Mouse (Mus musculus) CH12.LX (cell line): ENCODE data around the gene Naaladl1. TPM values are rescaled to one million over a fixed set of nuclear protein-coding genes. Genes with fewer than 3 reads are reported as not detected.

Experiments used
- DNase-seq: peaks from one replicate; pipeline ENCODE4 v3.0.0-alpha.2; 2013; ENCODE audit errors: extremely low read depth
- H3K27ac ChIP-seq: 2 replicates; pipeline ENCODE4 v1.5.1; 2012; ENCODE audit warnings: low read depth, mild to moderate bottlenecking, control low read depth, moderate library complexity; ENCODE audit not compliant: insufficient read depth
- H3K27me3 ChIP-seq: replicated peaks from 2 replicates; pipeline ENCODE3; 2012; ENCODE audit warnings: inconsistent platforms
- H3K36me3 ChIP-seq, 2 experiments: replicated peaks in 1 of 2; 2 replicates each; pipeline versions ENCODE3 to v1.6.1; 2012; ENCODE audit warnings: inconsistent platforms in 1 of 2, low read length in 1 of 2, mild to moderate bottlenecking in 1 of 2, mixed read lengths in 1 of 2, moderate library complexity in 1 of 2; ENCODE audit not compliant: control insufficient read depth in 1 of 2, insufficient read depth in 1 of 2
- H3K4me1 ChIP-seq, 2 experiments: 2 replicates each; pipeline ENCODE4 v1.6.1; 2012; ENCODE audit warnings: inconsistent platforms in 1 of 2, moderate library complexity in 1 of 2; ENCODE audit not compliant: insufficient read depth in 2 of 2, control insufficient read depth in 1 of 2
- H3K4me2 ChIP-seq: 2 replicates; pipeline ENCODE4 v1.6.1; 2012; ENCODE audit warnings: low read depth, mild to moderate bottlenecking, control low read depth; ENCODE audit not compliant: poor library complexity, insufficient read depth, severe bottlenecking
- H3K4me3 ChIP-seq, 3 experiments: fragments of 150-350 bp in 1 of 3; sonication (generic) in 1 of 3; replicated peaks in 1 of 3; 2 replicates each; pipeline versions ENCODE3 to v1.5.1; 2011 to 2012; ENCODE audit warnings: low read depth in 2 of 3, low read length in 2 of 3, mild to moderate bottlenecking in 2 of 3, moderate library complexity in 2 of 3, control low read depth in 1 of 3, improper control_type of control experiment in 1 of 3, inconsistent platforms in 1 of 3, mixed read lengths in 1 of 3; ENCODE audit not compliant: poor library complexity in 1 of 3
- H3K79me2 ChIP-seq: replicated peaks from 2 replicates; pipeline ENCODE4 v1.6.1; 2012; ENCODE audit warnings: mild to moderate bottlenecking, moderate library complexity; ENCODE audit not compliant: control insufficient read depth, poor library complexity, insufficient read depth, severe bottlenecking; ENCODE audit errors: extremely low read depth
- H3K9ac ChIP-seq: 2 replicates; pipeline ENCODE4 v1.6.1; 2012; ENCODE audit warnings: low read depth, mild to moderate bottlenecking, control low read depth, moderate library complexity; ENCODE audit not compliant: insufficient read depth
- H3K9me3 ChIP-seq: replicated peaks from 2 replicates; pipeline ENCODE3; 2012; ENCODE audit warnings: low read length, inconsistent platforms, mixed read lengths
- BHLHE40 ChIP-seq: IDR thresholded peaks from 2 replicates; pipeline ENCODE4 v1.6.1; 2011; ENCODE audit warnings: mild to moderate bottlenecking, low read depth, low read length, improper control_type of control experiment
- CHD1 ChIP-seq: IDR thresholded peaks from 2 replicates; pipeline ENCODE4 v1.6.1; 2012; ENCODE audit warnings: low read depth, low read length, improper control_type of control experiment, inconsistent platforms
- CHD2 ChIP-seq: IDR thresholded peaks from 2 replicates; pipeline ENCODE4 v1.6.1; 2011; ENCODE audit warnings: low read length, improper control_type of control experiment
- E2F4 ChIP-seq: IDR thresholded peaks from 2 replicates; pipeline ENCODE4 v1.6.1; 2011; ENCODE audit warnings: low read depth, low read length, improper control_type of control experiment; ENCODE audit not compliant: insufficient replicate concordance
- ELF1 ChIP-seq: IDR thresholded peaks from 2 replicates; pipeline ENCODE4 v1.6.1; 2014; ENCODE audit warnings: low read depth, mild to moderate bottlenecking, inconsistent platforms, low read length, improper control_type of control experiment
- EP300 ChIP-seq: IDR thresholded peaks from 2 replicates; pipeline ENCODE4 v1.6.1; 2011; ENCODE audit warnings: low read length, improper control_type of control experiment
- ETS1 ChIP-seq: conservative IDR thresholded peaks from 2 replicates; pipeline ENCODE4 v1.6.1; 2012; ENCODE audit warnings: low read depth, mild to moderate bottlenecking, inconsistent platforms, low read length, improper control_type of control experiment, moderate library complexity
- GABPA ChIP-seq: IDR thresholded peaks from 2 replicates; pipeline ENCODE4 v1.6.1; 2012; ENCODE audit warnings: low read depth, low read length, improper control_type of control experiment, inconsistent platforms; ENCODE audit not compliant: insufficient replicate concordance
- IRF4 ChIP-seq: IDR thresholded peaks from 2 replicates; pipeline ENCODE4 v1.6.1; 2014; ENCODE audit warnings: low read depth, mild to moderate bottlenecking, inconsistent platforms, low read length, improper control_type of control experiment
- JUN ChIP-seq: IDR thresholded peaks from 2 replicates; pipeline ENCODE4 v1.6.1; 2011; ENCODE audit warnings: low read depth, mild to moderate bottlenecking, low read length, improper control_type of control experiment, moderate library complexity; ENCODE audit not compliant: insufficient read depth
- JUND ChIP-seq: conservative IDR thresholded peaks from 2 replicates; pipeline ENCODE4 v1.6.1; 2011; ENCODE audit warnings: low read depth, low read length, improper control_type of control experiment
- KAT2A ChIP-seq: IDR thresholded peaks from 2 replicates; pipeline ENCODE4 v1.6.1; 2012; ENCODE audit warnings: low read length, improper control_type of control experiment, inconsistent platforms; ENCODE audit not compliant: insufficient replicate concordance
- MAX ChIP-seq: IDR thresholded peaks from 2 replicates; pipeline ENCODE4 v1.6.1; 2011; ENCODE audit warnings: low read length, improper control_type of control experiment
- MEF2A ChIP-seq: IDR thresholded peaks from 2 replicates; pipeline ENCODE4 v1.6.1; 2014; ENCODE audit warnings: low read depth, mild to moderate bottlenecking, inconsistent platforms, low read length, improper control_type of control experiment, borderline replicate concordance
- MXI1 ChIP-seq: IDR thresholded peaks from 2 replicates; pipeline ENCODE4 v1.6.1; 2011; ENCODE audit warnings: mild to moderate bottlenecking, low read depth, low read length, improper control_type of control experiment
- MYC ChIP-seq: IDR thresholded peaks from 2 replicates; pipeline ENCODE4 v1.6.1; 2011; ENCODE audit warnings: low read depth, mild to moderate bottlenecking, improper control_type of control experiment, low read length
- NELFE ChIP-seq: IDR thresholded peaks from 2 replicates; pipeline ENCODE4 v1.6.1; 2011; ENCODE audit warnings: low read depth, low read length, improper control_type of control experiment
- NRF1 ChIP-seq: IDR thresholded peaks from 2 replicates; pipeline ENCODE4 v1.6.1; 2014; ENCODE audit warnings: low read depth, mild to moderate bottlenecking, inconsistent platforms, low read length, improper control_type of control experiment, moderate library complexity
- PAX5 ChIP-seq: IDR thresholded peaks from 2 replicates; pipeline ENCODE4 v1.6.1; 2012; ENCODE audit warnings: low read length, inconsistent platforms, mixed read lengths
- POLR2A ChIP-seq: IDR thresholded peaks from 2 replicates; pipeline ENCODE4 v1.6.1; 2011; ENCODE audit warnings: low read depth, mild to moderate bottlenecking, improper control_type of control experiment, low read length
- POLR2AphosphoS2 ChIP-seq: IDR thresholded peaks from 2 replicates; pipeline ENCODE4 v1.6.1; 2011; ENCODE audit warnings: low read depth, low read length, improper control_type of control experiment
- RAD21 ChIP-seq: IDR thresholded peaks from 2 replicates; pipeline ENCODE4 v1.6.1; 2011; ENCODE audit warnings: low read depth, mild to moderate bottlenecking, low read length, improper control_type of control experiment, moderate library complexity
- SIN3A ChIP-seq: IDR thresholded peaks from 2 replicates; pipeline ENCODE4 v1.6.1; 2012; ENCODE audit warnings: low read length, improper control_type of control experiment, inconsistent platforms
- TBP ChIP-seq: conservative IDR thresholded peaks from 2 replicates; pipeline ENCODE4 v1.6.1; 2011; ENCODE audit warnings: low read depth, low read length, improper control_type of control experiment
- TCF12 ChIP-seq: IDR thresholded peaks from 2 replicates; pipeline ENCODE4 v1.6.1; 2014; ENCODE audit warnings: low read depth, mild to moderate bottlenecking, inconsistent platforms, low read length, improper control_type of control experiment
- USF1 ChIP-seq: IDR thresholded peaks from 2 replicates; pipeline ENCODE4 v1.6.1; 2014; ENCODE audit warnings: low read depth, mild to moderate bottlenecking, inconsistent platforms, low read length, improper control_type of control experiment
- USF2 ChIP-seq: conservative IDR thresholded peaks from 2 replicates; pipeline ENCODE4 v1.6.1; 2011; ENCODE audit warnings: low read depth, low read length, improper control_type of control experiment
- ZC3H11A ChIP-seq: IDR thresholded peaks from 2 replicates; pipeline ENCODE4 v1.6.1; 2012; ENCODE audit warnings: low read depth, mild to moderate bottlenecking, inconsistent platforms, low read length, improper control_type of control experiment
- ZKSCAN1 ChIP-seq: IDR thresholded peaks from 2 replicates; pipeline ENCODE4 v1.6.1; 2012; ENCODE audit warnings: low read depth, inconsistent platforms, low read length, improper control_type of control experiment, borderline replicate concordance
- ZNF384 ChIP-seq: IDR thresholded peaks from 2 replicates; pipeline ENCODE4 v1.6.1; 2012; ENCODE audit warnings: low read depth, low read length, improper control_type of control experiment, inconsistent platforms
- dilution Hi-C: fragments of 300-500 bp; cut with MboI; formaldehyde crosslinking; loops from 2 replicates; pipeline ENCODE4 v1.14.3; 2020; ENCODE audit warnings: low sequenced_read_pairs; ENCODE audit not compliant: extremely low pct_unique_long_range_greater_than_20kb, extremely low pct_ligation_motif_present
- in situ Hi-C: fragments of 300-500 bp; cut with MboI; formaldehyde crosslinking; loops from 3 replicates; pipeline ENCODE4 v1.14.3; 2019; ENCODE audit warnings: low sequenced_read_pairs, low pct_ligation_motif_present, low pct_unique_long_range_greater_than_20kb, mixed read lengths
- polyA plus RNA-seq: library from polyadenylated mRNA; unstranded; fragments of >175 nt; gene quantifications from 2 replicates; pipeline ENCODE4 v1.2.1, GENCODE M21; 2012; ENCODE audit warnings: low read depth; ENCODE audit not compliant: insufficient read length
- total RNA-seq, 2 experiments: library from RNA; depleted of rRNA; stranded (reverse); fragments of 300-350 nt in 1 of 2; fragments of >200 nt in 1 of 2; gene quantifications; 2 replicates each; pipeline ENCODE4 v1.2.3; 2012 to 2014

Gene Naaladl1
- total and polyA plus RNA-seq, 3 experiments, result 0.24 to 1.9 (median 0.34) TPM

GRCm38 (mm10) chr19:6073889-6074288, 31.7 kb upstream of the Naaladl1 start:
- TF ChIP-seq EP300 (no peak), BHLHE40 (no peak), POLR2AphosphoS2 (no peak), IRF4 (no peak), CHD1 (no peak), USF1 (no peak), MEF2A (no peak), TBP (no peak), KAT2A (no peak), ZNF384 (no peak), ETS1 (no peak), RAD21 (no peak), NRF1 (no peak), SIN3A (no peak), ELF1 (no peak), USF2 (no peak), ZKSCAN1 (no peak), JUN (no peak), GABPA (no peak), POLR2A (no peak)
- DNase-seq, result no peak
- H3K9me3 ChIP-seq, result no peaks in the 10 kb centered on the region
- no peak overlapping the region for H3K4me2 ChIP-seq
- H3K4me3 ChIP-seq, result no peak overlapping the region
- no peak overlapping the region for H3K27ac ChIP-seq
- H3K27me3 ChIP-seq, result no peaks in the 10 kb centered on the region
- peaks cover 3 to 26% of the 10 kb centered on the region in 2 experiments for H3K4me1 ChIP-seq
- peaks cover 43 to 64% of the 10 kb centered on the region in 2 experiments for H3K36me3 ChIP-seq
- dilution Hi-C loops (no loop called here), in situ Hi-C loops (no loop called here)
- H3K79me2 ChIP-seq, result peaks cover 20% of the 10 kb centered on the region
- H3K9ac ChIP-seq, result no peak overlapping the region

- Histone ChIP-seq H3K27me3 (no peaks in the 10 kb centered on the region), H3K4me2 (peak within 1 kb of the TSS; percentile 92), H3K79me2 (peaks cover 20% of the 10 kb centered on the region), H3K27ac (peak within 1 kb of the TSS; percentile 65; the same call in 1 of the 2 replicates), H3K36me3 (peaks cover 34 to 58% of the 10 kb centered on the region in 2 experiments), H3K9ac (peak within 1 kb of the TSS; percentile 90), H3K9me3 (no peaks in the 10 kb centered on the region), H3K4me1 (peaks cover 3 to 26% of the 10 kb centered on the region in 2 experiments), H3K4me3 (peak within 1 kb of the TSS; percentile 80 to 97 (median 97))
- peak; percentile 93 for DNase-seq
- dilution Hi-C loops (no loop called here), in situ Hi-C loops (no loop called here)
- TF ChIP-seq BHLHE40 (0 out of 2 replicates have a peak, but pooled peaks have one; percentile 32), NELFE (peak; percentile 75), GABPA (peak; percentile 23; the same call in 1 of the 2 replicates), ZKSCAN1 (no peak), NRF1 (peak; percentile 55), POLR2AphosphoS2 (peak; percentile 61; the same call in 1 of the 2 replicates), JUND (peak; percentile 41; the same call in 1 of the 2 replicates), PAX5 (no peak), CHD2 (peak; percentile 85; the same call in 1 of the 2 replicates), RAD21 (no peak), MYC (peak; percentile 83; the same call in 1 of the 2 replicates), ZC3H11A (no peak), TBP (peak; percentile 87), MAX (peak; percentile 88), TCF12 (peak; percentile 86), JUN (no peak), E2F4 (no peak), EP300 (no peak), MXI1 (peak; percentile 78; the same call in 1 of the 2 replicates), MEF2A (peak; percentile 71)
These were observed 28.8 kb upstream of the Naaladl1 start, which contains the start of gene Vps51 for GRCm38 (mm10) chr19:6076564-6077393. Gene Vps51, minus strand, starts transcription at chr19:6077231.
